Mouse (Mus musculus): ENCODE results near the gene Gadl1.
A peak's percentile ranks its signal among the peaks of the same experiment; 100 is the strongest.
"Not testable (repeated sequence)": the region's sequence is repeated elsewhere in the genome, so short reads cannot be mapped to it uniquely, and the experiment has no call there.

Gene Gadl1

DNA sequence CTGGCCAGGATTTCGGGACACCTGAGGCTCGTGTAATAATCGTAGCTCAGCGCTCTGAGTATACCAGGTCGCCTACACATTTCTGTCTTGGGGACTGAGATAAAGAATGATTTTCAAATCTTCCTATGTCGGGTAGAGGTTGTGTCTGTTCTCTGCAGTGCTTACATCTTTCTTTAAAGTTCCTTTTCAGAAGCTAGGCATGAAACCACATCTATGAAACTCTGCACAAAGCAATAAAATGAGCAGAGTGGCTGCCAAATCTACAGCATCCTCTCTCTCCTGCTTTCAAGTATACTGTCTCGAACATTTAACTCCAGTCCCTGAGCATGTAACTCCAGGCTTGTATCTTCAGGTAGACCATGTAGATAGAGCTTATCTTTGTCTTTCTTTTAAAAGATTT lies 109.3 kb downstream of the Gadl1 start:
- no peak for DNase-seq (ENCODE audit: low read depth, low spot score)

DNA sequence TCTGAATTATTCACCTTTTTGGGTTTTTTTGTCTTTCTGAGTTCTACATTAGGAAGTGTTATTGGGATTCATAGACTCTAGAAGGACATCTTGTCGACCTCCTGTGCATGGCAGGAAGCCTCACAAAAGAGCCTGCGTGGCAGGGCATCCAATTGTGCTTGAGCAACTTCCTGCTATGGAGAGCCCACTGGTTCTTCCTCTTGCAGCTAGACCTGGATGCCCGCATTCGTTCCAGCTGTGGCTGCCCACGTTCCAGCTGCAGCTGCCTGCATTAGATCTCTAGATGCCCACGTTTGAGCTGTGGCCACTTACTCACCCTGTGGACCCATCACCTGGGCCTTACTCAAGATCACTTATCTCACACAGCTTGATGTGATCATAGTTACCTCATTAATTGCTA lies 116.1 kb downstream of the Gadl1 start:
- DNase-seq (ENCODE audit: low read depth, low spot score): no peak

DNA sequence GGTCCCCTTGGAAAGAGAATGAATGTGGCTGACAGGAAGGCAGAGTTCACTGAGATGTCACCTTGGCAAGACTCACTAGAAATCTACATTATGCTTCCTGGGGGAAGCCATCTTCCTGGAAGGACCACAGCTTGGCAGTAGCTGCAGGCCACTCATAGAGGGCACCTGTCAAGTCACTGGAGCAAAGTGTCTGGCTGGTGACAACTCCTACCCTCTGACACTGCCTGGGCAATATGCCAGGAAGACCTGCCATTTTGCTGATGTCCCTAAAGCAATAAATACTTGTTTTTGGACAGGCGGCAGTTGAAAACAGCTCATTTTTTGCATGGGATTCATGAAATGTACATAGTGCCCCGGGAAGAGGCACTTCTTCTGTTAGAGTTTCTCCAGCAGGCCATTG lies 119.8 kb downstream of the Gadl1 start:
- DNase-seq (ENCODE audit: low read depth, low spot score): no peak

DNA sequence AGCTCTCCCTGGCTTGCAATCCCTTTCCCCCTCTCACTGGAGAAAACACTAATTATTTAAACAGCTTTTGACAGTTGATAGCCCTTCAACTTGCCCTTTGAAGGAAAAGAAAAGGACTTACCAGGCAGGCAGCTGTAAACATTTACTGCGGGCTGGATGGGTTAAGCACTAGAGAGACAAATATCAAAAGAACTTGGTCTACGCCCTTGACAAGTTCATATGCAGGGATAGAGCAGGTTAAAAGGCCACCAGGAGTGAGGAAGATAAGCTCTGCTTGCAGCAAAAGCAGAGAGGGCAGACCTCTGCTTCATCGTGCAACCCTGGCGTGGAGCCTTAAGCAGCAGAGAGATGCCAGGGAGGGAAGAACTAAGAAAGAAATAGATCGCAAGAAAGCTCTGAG lies 123.5 kb downstream of the Gadl1 start:
- peak; percentile 2 for DNase-seq (ENCODE audit: low read depth, low spot score)

DNA sequence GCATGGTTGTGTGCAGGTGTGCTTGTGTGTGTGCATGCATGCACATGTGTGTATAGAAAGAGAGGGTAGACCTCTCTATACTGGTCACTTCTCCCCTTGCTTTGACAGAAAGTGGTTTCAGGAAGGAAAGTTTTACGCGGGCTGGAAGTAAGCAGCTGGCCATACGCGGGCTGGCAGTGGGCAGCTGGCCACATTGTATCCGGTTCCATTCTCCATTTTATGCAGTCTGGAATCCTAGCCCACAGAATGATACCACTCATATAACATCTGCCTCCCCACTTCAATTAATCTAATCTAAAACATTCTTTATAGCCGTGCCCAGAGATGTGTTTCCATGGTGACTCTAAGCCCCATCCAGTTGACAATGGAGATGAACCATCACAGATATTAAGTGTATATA lies 129.0 kb downstream of the Gadl1 start:
- DNase-seq (ENCODE audit: low read depth, low spot score): no peak

DNA sequence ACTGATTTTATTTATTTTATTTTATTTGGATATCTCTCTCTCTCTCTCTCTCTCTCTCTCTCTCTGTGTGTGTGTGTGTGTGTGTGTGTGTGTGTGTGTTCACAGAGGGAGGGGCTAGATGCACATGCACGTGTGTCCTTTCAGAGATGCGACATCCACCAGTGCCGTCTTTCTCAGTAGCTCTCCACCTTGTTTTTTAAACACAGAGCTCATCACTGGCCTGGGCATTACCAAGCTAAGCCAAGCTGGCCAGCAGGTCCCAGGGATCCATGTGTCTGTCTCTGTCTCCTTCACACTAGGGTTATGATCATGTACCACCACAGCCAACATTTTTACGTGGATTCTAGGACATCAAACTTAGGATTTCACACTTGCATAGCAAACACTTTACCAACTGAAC lies 130.7 kb downstream of the Gadl1 start:
- DNase-seq (ENCODE audit: low read depth, low spot score): no peak

DNA sequence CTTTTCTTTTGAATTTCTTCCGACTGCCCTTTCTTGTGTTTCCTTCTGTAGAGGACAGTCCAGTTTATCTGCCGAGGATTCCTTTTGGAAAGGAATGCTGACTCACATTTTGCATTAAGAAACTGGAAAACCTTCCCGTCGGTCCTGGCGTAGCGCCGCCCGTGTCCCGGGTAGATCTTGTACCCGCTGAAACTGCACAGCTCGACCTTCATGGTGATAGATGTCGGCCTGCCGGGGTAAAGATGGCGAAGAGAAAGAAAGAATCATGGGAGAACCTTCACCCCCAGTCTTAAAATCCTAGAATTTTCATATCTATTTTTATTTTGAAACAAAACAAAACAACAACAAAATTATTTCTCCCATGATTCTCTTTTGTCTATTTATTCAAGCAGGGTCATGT lies 131.6 kb downstream of the Gadl1 start:
- not testable (repeated sequence) for DNase-seq (ENCODE audit: low read depth, low spot score)

DNA sequence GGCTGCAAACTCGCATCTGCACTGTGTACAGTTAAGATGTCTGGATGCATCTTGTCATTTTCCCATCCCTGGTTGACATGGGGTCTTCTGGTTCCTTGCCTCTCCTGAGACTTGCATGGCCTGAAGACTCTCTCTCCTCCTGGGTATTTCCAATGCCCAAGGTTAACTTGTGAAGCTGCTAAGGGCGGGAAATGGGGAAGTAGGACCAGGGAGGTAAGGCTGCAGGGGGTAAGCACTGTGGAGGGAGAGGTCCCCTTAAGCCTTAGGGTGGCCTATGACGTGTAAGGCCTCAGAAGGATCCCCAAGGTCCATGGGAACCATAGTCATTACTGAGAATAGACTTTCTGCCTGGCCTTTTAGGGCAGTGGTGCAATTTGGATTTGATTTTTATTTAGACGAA lies 132.1 kb downstream of the Gadl1 start:
- DNase-seq (ENCODE audit: low read depth, low spot score): no peak

DNA sequence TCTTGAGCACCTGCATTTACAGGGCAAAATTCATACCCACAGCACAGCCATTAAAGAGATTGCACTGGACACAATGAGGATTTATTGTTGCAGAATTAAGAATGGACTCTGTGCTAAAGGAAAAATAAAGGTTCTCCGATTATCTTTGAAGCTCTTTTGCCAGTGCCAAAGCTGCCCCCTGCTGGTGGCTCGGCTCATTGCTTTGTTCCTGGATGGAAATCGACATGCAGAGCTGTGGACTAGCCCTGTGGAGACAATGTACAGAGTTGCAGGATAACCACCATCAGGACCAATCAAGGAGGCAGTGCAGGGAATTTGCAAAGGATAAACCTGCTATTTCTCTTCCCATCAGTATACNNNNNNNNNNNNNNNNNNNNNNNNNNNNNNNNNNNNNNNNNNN lies 132.5 kb downstream of the Gadl1 start:
- DNase-seq (ENCODE audit: low read depth, low spot score): peak; percentile 76

DNA sequence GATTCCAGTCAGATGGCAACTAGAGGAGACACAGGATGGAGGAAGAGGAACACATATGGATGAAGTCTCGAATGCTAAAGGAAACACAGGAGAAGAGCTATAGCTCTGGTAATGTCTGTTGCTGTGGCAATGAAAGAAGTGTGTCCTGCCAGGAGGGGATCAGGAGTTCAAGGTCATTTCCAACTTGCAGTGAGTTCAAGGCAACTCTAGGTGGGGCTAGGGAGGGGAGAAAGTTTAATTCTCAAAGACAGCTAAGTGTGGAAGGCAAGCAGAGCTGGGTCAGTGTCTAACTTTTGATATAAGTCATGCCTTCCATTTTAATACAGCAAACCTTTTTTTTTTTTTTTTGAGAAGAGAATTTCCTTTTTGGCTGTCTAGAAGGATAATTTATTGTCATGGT lies 140.7 kb downstream of the Gadl1 start:
- no peak for DNase-seq (ENCODE audit: low read depth, low spot score)

DNA sequence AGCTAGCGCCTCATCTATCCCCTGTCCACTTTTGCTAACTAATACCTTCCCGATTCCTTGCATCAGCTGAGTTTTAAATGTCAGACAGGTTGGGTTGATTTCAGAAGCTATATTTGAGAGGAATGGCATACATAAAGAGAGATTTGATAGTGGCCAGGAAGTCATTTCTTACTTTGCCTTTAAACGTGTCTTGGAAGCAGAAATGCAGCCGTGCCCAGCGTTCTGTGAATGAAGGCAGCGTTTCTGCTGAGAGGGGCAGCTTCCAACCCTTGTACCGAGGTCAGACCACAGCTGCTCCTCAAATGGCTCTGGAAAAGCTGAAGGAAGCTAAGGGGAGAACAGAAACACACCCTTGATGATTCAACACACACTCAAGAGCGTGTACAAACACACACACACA lies 144.7 kb downstream of the Gadl1 start:
- DNase-seq (ENCODE audit: low read depth, low spot score): no peak

DNA sequence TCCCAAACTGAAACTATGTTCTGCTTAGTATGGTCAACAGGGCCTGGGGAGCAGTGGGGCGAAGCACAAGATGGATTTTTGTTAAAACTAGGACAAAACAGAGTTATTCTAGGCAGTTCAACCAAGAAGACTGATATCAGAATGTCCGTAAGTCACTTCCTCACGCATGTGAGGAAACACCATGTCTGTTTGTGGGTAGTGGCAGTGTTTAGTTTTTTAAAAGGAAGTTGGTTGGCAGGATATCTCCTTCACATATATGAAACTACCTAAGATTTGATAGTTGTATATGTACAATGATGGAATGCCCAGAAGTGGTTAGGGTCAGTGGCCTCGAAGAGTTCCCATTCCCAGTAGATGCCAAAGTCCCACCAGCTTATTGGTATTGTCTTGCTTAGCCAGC lies 149.2 kb downstream of the Gadl1 start:
- no peak for DNase-seq (ENCODE audit: low read depth, low spot score)

DNA sequence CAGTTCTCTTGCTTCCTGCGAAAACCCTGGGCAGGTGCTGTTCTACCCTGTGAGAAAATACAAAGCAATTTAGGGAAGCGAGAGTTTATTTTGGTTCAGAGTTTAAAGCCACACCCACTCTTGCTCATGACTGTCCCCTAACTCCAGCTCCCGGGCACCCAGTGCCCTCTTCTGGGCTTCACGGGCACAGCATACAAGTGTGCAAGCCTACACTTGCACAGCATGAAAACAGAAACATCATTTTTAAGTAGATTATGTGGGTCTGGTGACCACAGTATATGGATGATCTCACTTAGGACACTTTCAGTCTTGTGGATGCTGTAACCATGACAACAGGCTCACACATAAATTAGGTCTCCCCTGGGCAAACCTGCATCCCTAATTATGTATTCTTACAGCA lies 149.9 kb downstream of the Gadl1 start:
- peak; percentile 11 for DNase-seq (ENCODE audit: low read depth, low spot score)

DNA sequence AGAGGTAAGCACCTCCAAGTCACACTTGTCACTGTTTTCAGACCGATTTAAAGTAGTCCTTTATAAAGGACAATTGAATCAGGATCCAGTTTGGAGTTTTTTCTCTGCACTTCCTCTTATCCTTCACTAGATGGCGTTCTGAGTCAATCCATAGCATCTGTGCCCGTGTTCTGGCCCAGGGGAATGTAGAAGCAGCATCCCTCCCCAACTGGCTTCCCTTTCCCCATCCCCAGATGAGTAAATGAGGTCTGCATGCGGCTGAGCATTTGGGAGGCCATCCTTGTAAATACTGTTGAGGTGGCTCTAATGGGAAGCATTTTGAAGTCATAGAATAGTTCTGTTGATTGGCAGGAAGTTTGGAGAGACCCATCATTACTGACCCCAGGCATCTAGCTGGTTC lies 151.4 kb downstream of the Gadl1 start:
- DNase-seq (ENCODE audit: low read depth, low spot score): peak; percentile 47

DNA sequence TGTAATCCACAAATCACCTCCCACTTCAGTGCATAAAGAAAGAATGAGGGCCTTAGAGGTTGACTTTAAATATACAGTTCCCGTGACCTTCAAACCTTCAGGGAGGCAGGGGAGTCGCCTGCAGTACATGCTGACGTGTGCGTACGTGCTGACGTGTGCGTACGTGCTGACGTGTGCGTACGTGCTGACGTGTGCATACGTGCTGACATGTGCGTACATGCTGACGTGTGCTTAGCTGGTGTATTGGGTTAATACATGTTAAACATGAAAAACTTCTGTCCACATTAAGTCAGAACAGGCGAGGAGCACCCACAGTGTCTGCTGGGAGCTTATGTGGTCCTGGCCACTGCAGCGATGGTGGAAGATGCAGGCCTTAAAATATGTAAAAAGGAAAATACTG lies 155.5 kb downstream of the Gadl1 start:
- DNase-seq (ENCODE audit: low read depth, low spot score): no peak

DNA sequence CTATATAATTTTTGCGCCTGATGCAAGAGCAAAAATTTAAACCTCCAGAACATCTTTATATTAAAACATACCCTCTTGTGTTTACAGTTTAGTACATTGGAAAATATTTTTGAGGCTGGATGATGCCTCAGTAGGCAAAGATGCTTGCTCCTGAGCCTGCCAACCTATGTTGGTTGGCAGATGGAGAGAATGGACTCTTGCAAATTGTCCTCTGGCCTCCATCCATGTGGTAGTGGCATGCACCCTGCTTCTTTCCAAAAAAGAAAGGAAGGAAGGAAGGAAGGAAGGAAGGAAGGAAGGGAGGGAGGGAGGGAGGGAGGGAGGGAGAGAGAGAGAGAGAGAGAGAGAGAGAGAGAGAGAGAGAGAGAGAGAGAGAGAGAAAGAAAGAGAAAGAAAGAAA lies 162.3 kb downstream of the Gadl1 start:
- not testable (repeated sequence) for DNase-seq (ENCODE audit: low read depth, low spot score)

DNA sequence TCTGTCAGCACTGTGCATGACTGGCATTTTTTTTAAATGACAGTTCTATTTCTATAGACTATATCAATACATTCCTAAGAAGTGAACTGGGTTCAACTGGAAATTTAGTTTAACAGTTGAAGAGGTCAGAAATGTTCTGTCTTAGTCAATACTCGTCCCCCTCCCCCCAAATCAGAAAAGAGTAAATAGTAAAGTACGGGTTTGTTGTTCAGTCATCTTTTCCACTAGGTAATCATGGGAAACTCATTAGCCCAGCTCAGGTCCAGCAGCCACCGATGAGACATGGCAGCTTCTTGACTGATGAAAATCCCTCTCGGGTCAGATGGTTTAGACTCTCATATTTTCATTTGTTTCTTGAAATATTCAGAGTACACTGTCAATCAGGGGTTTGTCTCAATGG lies 166.9 kb downstream of the Gadl1 start:
- DNase-seq (ENCODE audit: low read depth, low spot score): no peak

DNA sequence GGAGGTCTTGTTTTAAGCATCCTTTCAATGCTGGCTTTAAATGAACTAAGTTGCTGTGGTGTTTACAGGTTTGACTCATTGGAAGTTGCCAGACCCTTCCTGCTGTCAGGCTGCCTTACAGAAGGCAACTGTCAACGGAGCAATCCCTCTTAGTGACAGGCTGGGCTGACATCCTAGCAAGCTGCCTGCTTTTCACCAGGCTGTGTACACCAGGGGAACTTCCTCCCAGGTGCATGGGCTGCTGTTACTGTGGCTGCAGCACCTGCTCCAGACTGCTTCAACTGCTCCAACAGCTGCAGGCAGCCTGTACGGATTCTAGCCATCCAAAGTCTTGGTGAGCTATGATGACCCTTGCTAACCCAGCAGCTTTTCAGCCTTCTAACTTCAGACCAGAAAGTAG lies 167.7 kb downstream of the Gadl1 start:
- DNase-seq (ENCODE audit: low read depth, low spot score): no peak

DNA sequence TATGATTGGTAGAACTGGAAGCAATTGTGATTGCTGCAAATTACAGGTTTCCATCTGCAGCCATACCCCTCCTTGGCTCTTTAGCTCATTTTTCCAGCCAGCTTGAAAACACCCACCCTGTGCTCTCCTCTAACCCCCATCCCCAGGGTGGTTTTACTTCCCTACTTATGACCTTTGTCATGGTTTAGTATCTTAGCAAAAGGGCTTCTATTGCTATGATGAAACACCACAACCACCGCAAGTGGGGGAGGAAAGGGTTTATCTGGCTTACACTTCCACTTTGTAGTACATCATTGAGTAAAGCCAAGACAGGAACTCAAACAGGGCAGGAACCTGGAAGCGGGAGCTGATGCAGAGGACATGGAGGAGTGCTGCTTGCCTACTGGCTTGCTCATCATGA lies 168.2 kb downstream of the Gadl1 start:
- DNase-seq (ENCODE audit: low read depth, low spot score): no peak

DNA sequence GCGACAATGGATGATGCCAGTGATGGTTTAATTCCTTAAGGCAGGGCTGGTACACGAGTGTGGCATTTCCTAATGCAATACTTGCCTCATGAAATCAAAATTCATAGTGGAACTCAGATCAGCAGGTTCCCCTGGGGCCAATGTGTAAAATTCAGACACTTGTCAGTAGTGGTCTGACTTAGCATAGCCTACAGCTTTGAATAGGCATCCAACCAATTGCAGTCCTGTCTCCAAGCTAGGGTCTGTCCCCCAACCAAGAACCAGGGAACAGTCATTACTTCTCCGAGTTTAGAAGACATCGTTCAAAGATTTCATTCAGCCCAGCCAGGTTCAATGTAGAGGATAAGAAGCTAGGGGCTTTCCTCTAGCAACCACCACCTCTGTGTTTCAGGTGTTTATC lies 172.5 kb downstream of the Gadl1 start:
- DNase-seq (ENCODE audit: low read depth, low spot score): no peak

DNA sequence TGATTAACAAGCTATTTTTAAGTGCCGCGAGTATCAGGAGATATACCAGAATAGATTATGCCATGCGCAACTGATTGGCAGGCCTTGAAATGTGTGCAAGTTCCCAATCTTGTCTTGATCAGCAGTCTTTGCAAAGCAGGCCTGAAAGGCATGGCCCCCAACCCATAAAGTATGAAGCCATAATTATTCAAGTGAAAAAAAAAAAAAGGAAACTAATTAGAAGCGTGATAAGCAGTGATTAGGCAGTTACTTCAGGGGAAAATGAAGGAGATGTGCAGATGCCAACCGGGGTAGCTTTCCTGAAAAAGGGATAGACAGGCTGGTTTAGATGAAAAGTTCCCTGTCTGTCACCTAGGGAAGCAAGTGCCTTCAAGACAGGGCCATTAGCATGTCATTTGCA lies 174.0 kb downstream of the Gadl1 start:
- DNase-seq (ENCODE audit: low read depth, low spot score): no peak

DNA sequence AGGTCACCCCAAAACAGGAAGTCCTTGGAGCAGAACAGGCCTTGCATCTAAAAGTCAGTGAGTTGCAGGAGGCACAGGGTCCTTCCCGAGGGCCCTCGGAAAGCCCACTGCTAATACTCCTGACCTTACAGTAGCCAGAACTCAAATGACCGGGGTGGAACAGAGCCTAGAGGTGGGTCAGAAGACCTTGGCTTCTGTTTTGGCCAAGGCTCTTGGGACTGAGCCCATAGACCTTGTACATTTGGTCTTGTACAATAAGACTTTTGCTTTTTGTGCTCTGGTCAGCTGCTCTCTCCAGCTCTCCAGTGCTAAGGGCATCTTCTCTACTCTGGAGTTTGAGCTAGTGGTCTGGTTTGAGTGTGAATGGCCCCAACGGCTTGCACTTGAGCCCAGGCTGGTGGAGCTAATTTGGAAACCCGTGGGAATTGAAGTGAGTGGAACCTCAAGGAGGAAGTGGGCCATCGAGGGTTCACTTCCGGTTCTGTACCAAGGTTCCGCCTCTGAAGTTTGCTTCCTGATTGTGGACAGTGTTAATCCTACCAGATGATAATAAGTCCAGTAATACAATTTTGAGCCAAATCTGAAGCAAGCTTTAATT lies 174.6 kb downstream of the Gadl1 start:
- DNase-seq (ENCODE audit: low read depth, low spot score): no peak

DNA sequence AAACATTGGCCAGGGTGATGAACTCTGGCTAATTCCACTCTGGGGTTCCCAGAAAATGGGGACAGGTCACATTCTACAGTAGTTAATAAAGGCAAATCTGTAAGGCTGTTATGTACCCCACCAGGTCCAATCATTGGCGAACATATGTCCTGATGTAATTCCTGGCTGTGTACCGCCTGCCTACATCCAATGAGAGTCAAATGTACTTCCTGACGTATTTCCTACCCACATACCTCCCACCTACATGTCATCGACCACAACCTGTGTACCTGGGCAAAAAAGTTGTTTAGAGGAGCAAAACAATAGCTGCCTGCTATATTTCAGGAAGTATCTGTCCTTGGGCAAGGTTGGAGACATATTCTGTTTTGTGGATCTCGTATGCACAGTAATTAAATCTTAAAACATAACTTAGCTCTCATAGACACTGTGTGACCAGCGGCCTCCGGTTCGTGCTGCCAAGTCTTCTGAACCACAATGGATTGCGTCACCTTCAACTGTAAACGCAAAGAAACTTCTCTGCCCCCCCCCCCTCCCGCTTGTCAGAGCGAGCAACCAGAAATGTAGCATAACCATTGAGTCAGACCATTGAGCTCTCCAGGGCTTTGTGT lies 175.2 kb downstream of the Gadl1 start:
- DNase-seq (ENCODE audit: low read depth, low spot score): no peak

DNA sequence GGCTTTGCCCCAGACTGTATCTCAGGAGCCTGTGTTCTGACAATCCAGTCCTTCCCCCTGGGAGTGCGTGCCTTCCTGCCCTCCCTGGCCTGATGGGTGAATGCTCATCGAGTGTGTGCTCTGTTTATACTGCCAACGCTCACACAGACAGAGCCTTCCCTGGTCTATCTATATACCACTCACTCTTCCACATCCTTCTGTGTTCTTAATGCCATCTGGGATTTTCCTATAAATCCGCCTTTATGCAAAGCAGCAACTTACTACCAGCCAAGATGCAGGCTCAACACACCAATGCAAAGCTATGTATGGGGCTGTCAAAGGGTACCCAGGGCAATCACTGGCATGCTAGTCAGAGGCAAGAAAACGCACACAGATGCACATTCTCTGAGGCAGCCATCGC lies 176.7 kb downstream of the Gadl1 start:
- no peak for DNase-seq (ENCODE audit: low read depth, low spot score)

Measured in mesoderm, embryonic 11.5 days (tissue).